Mouse (Mus musculus) kidney, adult 10 weeks (tissue): Measurements from ENCODE around the gene Huwe1. TPM values are rescaled to one million over a fixed set of nuclear protein-coding genes. Genes with fewer than 3 reads are reported as not detected.

Source experiments
- polyA plus RNA-seq: library from polyadenylated mRNA; stranded (reverse); fragments of 350-450 nt; fragmentation: Illumina TruSeq; extraction: RNeasy Lipid Tissue Mini Kit (QIAGEN cat#74804); gene quantifications from one replicate; pipeline ENCODE4 v1.2.3, GENCODE M21; 2014; ENCODE audit warnings: low read depth, low replicate concordance

Gene Huwe1
- polyA plus RNA-seq: 114 TPM

DNA sequence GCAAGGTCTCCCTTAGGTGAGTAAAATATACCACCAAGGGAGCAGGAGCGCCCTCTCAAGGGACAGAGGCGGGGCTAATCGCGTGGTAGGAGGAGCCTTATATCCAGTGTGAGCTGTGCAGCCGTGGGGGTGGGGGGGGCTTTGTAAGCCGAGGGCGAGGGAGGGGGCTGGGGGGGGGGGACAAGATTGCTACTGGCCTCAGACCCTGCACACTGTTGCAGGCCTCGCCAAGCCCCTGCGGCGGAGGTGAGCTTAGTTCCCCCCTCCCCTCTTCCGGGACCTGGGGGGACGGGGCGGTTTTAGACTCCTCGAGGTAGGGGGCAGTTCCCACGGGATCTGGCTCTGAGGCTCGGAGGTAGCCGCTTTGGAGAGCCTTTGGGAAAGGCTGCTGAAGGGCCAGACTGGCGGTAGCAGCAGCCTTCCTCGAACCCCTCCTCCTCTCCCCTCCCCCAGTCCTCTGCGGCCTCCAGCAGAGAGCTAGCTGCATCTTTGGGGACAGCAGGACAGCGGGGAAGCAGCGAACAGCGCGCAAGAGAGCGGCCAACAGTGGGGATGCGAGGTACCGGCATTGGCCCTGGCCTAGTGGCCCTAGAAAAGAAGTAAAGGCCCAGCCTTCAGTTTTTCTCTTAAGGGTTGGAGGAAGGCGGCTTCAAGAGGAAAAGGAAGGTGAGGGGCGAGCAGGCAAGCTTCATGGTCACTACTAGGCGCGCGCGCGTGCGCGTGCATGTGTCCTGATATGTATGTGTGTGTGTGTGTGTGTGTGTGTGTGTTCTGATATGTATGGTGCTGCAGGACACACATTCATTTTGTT is at the start of gene Huwe1:
Huwe1 (plus strand) TSS at position 107 of the 811 bp plus-strand sequence.

Other genes with a start within 250 kb of the Huwe1 start
- gene Hsd17b10, start 201.0 kb downstream of the Huwe1 start, polyA plus RNA-seq: 138 TPM
- 1.8 TPM for gene Ribc1, start 215.5 kb downstream of the Huwe1 start, polyA plus RNA-seq
- 52.9 TPM for gene Smc1a, start 215.6 kb downstream of the Huwe1 start, polyA plus RNA-seq